Mouse (Mus musculus) spleen, postnatal 4 days (tissue): ENCODE measurements around the gene Snapc4.

ENCODE experiments used
- DNase-seq, 2 experiments: peaks; one replicate each; pipeline ENCODE4 v3.0.0; 2022; ENCODE audit warnings: low spot score in 2 of 2

Gene Snapc4

DNA sequence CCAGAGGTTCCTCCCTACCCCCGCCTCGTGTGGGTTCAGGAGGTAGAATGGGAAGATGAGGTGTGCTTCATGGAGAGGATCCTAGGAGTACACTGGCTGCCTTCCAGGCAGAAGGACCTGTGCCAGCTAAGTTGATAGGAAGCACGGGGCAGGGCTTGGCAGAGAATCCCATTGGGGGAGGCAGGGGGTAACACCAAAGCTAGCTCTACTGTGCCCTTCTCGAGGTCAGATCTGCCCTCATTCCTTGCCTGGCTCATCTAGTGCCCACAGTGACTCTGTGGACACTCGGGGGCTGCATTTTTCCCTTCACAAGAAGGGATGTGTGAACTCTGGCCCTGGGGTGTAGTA lies 41.3 kb downstream of the Snapc4 start:
- no peak for DNase-seq

DNA sequence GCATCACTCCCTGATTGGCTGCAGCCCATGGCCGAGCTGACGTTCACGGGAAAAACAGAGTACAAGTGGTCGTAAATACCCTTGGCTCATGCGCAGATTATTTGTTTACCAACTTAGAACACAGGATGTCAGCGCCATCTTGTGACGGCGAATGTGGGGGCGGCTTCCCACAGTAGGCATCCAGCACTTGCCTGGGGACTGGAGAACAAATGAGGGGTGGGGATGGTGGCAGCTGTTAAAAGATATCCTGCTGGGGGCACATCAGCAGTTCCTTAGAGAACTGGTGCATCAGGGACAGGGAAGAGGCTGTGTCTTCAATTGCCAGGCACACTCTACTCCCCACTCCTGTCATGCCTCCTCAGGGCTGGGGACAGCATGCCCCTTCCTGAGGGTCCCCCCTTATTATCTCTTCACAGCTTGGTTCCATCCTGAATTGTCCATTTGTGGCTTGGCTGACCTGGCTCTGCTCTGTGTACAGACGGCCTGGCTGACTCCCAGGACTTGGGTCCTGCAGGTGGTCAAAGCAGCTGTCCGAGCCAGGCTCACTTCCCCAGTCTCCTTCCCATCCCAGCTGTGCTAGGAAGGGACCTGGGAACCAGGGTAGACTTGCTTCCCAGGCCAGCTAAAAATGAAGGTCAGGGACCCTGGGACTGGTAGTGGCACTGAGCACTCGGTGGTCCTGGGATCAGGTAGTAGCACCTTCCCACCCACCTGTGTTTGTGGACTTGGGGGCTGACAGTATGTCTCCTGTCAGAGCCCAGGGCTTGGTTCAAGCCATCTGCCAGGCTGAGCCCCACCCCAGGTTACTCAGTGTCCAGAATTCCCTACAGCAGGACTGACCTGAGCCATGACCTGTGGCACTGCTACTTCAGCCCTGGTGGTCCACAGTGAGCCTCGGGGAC lies 41.9 kb downstream of the Snapc4 start:
- DNase-seq, result no peak

DNA sequence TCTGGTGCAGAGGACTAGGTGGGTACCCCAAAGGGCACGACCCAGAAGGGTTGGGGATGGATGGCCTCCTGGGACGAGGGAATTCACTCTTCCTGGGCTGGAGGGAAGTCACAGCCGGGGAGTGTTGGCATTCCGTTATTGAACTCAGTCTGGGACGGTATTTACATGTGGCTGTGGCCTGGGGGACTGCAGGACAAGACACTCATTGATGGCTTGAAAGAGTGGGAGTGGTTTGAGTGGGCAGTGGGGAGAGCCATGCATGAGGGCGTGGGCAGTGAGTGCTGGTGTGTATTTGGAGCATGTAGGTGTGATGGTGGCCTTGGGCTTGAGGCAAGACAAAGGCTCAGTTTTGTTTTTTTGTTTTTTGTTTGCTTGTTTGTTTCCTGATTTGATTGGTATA lies 49.8 kb downstream of the Snapc4 start:
- DNase-seq, result no peak

DNA sequence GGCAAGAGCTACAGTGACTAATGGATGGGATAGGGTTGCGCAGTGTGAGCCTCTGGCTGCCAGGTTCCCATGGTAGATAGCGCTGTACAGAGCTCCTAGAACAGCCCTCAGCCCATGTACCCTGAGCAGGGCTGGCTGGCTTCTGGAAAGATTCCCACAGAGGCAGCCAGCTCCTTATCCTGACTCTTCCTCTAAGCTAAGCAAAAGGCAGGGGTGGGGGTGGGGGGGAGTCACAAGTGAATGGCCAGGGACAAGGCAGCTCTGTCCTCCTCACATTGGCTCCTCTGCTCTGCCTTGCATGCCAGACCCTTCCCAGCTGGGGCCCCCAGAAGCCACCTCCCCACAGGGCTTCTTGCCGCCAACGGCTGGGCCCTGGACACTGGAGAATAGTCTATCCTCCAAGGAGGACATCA lies 50.4 kb downstream of the Snapc4 start:
- no peak for DNase-seq

DNA sequence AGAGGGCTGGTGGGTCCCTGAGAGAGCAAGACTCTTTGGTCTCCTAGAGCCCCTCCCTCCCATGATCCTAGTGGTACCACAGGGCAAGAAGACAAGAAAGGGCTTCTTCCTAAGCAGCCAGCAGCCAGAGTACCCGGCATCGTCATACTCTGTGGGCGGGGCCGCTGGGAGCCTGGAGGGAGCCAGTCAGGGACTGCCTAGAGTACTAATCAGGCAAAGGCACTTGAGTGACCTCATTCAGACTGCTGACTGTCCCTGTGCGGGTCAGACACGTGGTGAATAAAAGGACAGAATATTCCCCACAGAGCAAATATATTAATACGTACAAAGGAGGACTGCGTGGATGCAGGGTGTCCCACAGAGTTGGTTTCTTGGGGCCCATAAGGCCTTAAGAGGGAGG lies 51.1 kb downstream of the Snapc4 start:
- no peak for DNase-seq

DNA sequence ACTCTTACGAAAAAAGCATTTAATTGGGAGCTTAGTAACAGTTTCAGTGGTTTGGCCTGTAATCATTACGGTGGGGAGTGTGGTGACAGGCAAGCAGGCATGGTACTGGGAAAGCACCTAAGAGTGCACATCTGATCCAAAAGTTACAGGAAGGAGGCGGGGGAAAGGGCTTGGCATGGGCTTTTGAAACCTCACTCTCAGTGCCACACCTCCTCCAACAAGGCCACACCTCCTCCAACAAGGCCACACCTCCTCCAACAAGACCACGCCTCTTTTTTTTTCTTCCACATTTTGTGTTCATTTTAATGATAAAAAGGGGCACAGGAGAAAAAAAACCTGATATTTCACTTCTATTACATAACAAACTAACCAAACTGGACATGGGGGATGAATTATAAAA lies 52.6 kb downstream of the Snapc4 start:
- DNase-seq, result no peak

DNA sequence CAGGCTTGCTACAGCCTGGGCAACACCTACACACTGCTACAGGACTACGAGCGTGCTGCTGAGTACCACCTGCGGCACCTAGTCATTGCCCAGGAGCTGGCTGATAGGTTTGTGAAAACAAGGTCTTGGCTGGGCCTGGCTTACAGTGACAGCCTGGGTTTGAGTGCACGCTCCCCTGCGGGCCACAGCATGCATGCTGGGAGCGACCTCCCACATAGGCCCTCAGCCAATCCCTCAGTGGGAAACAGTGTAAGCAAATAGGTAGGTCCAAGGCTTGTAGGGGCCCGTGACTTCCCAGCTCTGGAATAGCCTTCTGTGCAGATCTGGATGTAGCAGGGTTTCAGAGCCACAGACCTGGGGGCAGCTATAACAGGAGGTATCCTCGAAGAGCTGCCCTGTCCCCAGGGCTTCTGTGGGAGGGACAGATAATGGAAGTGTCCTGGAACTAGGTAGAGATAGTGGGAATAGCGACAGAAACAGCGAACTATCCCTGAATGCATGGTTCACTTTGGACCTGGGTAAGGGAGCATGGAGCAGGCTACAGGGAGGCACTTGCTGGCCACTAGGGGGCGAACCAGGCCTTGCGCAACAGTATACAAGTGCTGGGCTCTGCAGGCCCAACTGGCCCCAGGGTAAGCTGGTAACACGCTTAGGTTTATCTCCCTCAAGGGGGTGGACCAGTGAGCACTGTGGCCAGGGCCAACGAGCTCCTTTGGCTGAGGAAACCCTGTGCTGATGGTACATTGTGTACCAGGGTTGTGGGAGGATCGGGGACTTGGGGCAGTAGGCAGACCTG lies 54.9 kb downstream of the Snapc4 start:
- DNase-seq, result peak; percentile 45 to 82

DNA sequence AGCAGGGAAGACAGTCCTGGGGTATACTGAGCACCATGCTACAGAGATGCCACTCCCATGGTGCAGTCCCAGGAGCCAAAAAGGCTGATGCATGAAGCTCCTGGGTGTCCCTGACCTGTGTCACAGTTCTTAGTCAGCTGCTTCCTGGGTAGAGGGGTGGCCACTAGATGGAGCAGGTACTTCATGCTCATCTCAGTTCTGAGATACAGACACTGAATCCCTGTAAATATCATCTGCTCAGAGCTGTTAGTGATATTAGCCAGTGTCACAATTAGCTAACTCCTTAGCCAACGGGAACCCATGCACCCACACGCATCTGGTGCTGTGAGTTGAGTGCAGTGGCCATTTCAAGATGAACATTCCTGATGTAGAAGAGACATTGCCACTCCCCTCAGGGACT lies 55.5 kb downstream of the Snapc4 start:
- DNase-seq, result no peak

DNA sequence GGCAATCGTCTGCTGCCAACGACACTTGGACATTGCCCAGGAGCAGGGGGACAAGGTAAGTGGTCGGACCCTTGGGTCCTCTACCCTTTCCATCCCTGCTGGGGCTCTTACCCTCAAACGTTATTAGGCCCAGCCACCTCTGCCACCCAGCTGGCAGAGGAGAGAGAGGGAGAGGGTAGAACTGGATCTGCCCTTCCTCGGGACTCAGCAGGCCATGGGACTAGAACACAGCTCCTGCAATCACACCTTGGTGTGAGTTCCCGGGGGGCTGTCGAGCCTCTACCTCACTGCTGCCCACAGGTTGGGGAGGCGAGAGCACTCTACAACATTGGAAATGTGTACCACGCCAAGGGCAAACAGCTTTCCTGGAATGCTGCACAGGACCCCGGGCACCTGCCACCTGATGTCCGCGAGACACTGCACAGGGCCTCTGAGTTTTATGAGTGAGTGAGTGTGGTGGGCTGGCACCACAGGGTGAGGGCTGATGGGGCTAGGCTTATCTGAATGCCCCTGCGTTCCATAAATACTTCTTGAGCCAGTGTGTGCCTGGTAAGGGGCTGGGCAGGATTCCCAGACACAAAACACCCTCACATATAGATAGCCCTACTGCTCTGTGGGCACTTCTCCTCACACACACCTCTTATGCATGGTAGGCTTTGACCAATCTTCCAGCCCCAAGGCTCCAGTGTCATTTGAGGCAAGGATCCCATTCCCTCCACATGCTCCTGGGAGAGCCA lies 56.7 kb downstream of the Snapc4 start:
- DNase-seq, result no peak

DNA sequence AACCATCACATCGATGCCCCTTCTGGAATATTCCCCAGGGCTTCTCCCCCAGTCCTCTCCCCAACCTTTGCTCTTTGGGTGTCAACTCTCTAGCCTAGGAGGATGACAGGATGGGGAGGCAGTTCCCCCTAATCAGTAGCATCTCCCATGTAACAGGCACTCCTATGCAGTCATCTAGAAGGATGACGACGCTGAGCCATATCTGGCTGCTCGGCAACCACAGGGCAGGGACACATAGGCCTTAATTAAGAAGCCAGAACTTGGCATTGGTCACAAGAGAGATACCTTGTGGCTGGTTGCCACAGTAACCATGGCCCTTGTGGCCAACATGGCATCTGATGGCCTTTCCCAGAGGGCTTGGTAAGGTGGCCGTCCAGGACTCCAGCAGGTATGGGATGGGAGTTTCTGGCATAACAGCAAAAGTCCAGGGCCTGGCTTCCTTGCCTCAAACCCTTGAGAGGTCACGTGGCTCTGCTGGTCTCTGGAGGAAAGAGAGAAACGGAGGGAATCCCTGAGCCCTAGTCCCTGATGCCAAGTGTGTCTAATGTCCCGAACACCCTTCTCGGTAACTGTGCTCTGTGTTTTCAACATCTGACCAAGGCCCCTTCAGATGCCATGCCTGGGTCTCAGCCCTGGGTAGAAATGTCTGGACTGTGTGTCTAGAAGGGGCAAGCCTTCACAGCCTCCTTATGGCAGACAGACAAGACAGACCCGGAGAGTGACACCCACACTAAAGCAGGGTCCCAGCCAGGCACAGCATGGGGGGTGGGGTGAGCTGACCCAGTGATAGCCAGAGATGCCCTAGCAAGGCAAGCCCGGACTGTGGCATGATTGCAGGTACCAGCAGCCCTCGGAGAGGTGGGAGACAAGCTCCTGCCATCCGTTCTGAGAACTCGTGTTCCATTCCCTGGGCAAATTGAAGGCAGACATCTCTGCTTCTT lies 59.9 kb downstream of the Snapc4 start:
- DNase-seq, result no peak

DNA sequence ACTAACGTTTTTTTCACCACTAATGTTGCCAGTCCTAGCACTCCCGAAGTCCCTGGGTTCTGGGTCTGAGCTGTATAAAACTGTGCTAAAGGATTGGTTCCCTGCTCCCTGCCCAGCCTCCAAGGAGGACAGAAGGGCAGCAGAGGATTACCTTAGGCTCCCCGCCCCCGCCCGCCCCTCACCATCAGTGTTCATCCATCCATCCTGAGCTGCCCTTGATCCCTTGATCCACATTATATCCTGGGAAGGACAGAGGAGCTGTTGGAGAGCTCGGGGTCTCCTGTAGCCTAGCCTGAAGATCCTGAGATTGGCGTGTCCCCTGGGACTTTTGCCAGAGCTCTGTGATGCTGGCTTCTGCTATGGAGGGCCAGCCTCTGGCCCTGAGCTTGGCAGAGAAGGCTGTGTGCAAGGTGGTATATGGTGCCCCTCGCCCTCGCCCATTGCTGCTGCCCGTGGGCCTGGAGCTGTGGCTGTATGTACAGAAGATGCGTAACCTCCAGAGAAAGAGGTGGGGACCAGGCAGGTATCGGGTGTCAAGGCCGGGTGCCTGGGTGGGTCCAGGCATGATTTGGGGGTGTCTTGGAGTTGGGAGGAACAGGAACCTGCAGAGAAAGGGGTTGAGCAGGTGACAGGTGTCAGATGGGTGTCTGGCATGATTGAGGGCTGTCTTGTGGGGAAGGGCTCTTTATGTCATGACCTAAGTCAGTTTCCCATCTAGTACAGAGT lies 60.8 kb downstream of the Snapc4 start:
- DNase-seq, result no peak

DNA sequence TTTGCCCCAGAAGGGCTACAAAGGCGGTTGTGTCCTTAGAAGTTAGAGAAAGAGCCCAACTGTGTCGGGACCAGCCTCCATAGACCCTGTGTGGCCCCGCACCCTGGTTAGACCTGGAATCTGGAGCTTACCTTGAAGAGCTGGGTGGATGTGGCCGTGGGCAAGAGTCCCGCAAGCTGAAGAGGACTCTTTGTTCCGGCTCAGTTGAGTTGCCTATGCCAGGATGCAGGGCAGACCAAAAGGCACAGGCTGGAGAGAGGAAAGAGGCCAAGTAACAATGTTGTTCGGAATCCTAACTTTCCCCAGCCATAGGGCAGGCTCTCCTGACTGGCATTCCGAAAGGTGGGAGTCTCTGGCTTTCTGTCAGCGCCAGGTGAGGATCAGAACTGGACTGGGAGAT lies 61.3 kb downstream of the Snapc4 start:
- no peak for DNase-seq

DNA sequence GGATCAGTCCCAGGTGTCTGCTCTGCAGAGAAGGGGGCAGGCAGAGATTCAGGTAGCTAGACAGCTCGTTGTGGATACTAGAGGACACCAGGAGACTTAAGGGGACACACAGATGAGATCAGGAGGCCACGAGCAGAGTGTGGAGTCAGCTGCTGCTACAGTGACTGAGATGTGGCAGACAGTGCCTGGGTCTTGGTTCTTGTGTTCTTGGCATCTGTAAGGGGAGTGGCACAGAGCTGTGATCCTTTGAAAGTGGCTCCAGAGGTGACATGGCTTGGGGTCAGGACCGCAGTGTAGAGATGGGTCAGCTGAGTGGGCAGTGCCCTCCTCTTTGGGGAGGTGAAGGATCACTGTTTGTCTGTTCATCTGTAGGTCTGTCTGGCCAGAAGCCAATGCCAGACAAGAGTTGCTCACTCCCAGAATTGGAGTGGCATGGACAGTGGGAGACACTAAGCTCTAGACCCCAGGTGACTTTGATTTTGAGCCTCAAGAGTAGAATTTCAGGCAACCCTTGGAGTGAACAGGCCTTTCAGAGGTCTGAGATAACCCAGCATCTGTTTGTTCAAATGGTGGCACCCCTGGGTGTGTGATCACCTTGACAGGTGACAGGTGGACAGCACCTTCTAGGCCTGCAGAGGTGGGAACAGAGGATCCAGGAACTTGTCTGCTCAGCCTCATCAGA lies 62.3 kb downstream of the Snapc4 start:
- DNase-seq, result no peak

DNA sequence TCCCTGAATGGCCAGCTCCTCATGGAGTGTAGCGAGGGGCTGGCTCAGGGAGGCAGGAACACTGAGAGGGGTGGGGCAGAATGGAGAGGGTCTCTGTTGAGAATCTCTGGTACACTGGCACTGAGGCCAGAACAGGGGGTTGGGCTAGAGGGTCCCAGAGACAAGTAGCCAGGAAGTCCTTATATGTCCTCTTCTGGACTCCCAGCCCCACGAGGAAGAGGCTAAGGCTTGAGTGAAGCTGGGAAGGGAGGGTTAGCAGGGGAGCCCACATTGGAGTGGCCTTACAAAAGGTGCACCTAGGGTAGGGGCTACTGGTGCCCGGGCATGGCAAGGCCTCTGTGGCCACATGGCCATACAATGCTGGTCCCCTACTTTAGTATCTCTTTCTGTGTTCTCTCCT lies 63.1 kb downstream of the Snapc4 start:
- DNase-seq, result no peak

DNA sequence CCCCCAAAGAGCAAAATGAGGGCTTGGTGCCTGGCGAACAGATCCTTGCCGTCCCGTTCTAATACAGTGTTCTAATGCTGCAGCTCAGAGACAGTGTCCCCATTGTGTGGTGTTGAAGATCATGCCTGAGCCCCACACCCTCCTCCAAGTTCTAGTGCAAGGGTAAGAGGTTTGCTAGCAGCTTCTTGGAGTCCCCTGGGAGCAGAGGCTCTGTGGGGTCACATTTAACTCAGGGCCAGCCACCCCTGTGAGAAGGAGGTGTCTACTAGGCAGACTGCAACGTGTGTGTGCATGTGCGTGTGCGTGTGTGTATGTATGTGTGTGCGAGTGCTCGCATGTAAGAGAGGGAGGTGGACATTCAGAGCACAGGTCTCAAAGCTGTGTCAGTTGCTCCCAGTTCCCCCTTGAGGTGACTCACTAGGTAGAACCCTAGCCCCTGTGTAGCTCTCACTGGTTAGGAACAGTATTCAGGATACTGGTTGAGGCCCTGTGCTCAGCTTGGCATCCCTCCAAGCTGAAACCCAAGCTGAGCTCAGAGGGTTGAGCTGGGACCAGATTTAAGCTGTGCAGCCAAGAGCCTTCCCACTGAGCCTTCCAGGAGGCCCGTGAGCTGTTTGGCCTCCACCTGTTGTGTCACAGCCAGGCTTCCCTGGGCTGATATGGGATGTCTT lies 63.7 kb downstream of the Snapc4 start:
- no peak for DNase-seq

DNA sequence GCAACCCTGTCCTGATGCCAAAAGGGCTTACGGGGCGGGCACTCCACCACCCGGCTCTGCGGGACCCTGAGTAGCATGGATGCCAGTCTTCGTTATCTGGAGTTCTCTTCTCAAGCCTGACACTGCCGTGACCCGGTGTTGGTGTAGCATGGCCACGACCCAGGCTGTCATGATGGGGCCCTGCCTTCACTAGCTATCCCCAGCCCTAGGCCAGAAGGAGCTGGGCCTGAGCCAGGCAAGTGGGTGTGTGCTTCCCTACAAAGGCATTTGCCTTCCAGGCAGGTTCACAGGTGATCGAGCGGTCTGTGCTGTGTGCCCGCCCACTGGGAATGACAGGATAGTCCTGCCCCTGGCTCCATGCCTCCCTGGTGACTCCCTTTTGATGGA lies 64.5 kb downstream of the Snapc4 start:
- DNase-seq, result no peak

DNA sequence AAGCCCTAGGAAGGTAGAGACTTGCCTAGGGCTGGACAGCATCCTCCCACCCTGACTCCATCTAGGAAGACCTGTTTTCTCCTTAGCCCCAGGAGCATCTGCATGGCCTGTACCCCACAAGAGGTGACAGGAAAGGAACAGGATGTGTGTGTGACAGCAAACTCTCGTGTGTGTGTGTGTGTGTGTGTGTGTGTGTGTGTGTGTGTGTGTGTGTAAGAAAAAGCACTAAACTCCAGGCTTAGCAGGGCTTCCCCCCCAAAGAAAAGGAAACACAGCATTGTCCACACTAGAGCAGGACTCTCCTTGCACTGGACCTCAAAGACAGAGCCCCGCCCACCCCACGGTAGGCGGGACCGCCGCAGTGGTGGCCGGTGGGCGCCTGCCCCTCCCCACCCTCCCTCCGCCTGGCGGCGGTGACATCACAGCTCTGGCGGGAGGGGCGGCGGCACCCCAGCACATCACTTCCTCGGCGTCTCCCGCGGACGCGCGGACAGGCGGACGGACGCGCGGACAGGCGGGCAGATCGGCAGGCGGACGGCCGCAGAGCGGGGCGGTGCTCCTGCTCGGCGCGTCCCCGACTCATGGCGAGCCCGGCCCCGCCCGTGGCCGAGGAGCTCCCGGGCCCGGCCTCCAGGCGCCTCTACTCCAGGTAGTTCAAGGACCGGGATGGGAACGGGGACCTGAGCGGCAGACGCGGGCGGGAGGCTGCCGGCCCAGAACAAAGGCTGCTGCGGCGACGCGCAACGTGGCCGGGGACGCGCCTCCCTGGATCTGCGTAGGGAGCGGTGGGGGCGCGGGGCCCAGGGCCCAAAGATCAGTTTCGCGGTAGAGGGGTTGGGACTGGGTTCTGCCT lies 65.2 kb downstream of the Snapc4 start, which contains the start of gene Gpsm1:
Gene Gpsm1 (plus strand): TSS at position 444 of the 853 bp plus-strand sequence.
- DNase-seq, result peak; percentile 54 to 76

DNA sequence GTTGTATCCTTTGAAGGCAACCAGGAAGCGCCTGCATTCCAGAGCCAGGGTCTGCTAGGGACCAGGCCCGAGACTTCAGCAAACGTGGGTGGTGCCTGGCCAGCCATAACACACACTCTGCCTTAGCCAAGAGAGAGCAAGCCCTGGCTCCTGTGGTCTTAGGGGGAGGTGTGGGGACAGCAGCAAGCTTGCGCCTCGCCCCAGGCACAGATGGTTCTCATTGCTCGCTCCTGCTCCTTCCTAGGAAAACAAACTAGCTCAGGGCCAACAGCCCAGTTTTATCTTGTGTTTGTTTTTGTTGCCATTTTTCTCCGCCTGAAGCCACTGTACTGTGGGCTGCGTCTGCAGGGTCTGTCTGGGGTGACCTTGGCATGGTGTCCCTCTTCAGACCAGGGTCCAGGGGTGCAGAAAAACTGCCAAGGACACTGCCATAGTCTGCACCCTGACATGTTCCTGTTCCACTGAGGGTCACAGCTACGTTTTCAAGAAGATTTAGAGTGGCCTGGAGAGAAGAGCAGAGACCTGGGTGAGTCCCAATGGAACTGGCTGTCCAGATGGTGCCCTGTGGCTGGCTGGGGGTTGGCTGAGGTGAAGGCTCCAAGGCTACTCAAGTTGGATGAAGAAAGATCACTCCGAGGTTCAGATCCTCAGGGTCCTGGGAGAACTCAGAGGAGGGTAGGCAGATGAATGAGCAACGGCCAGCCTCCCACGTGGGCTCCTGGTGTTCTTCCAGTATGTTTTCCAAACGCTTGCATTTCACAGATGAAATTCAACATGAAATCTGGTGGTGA lies 66.0 kb downstream of the Snapc4 start:
- no peak for DNase-seq
